Mouse (Mus musculus): ENCODE measurements around the gene Uso1. TPM values are rescaled to one million over a fixed set of nuclear protein-coding genes. Genes with fewer than 3 reads are reported as not detected.
"Not testable (repeated sequence)": the region's sequence is repeated elsewhere in the genome, so short reads cannot be mapped to it uniquely, and the experiment has no call there.

Uso1 gene
- total and polyA plus RNA-seq, 3 experiments: 12.3 to 45.4 (median 39.0) TPM

- Histone ChIP-seq H3K27ac (no peak overlapping the region), H3K27me3 (ENCODE audit: control insufficient read depth, insufficient read depth, low read length) (no peaks in the 10 kb centered on the region), H3K79me2 (replicated peaks; ENCODE audit: control insufficient read depth, insufficient read depth, low read length) (no peaks in the 10 kb centered on the region), H3K4me1 (ENCODE audit: control insufficient read depth, insufficient read depth, low read length) (peaks cover 2% of the 10 kb centered on the region; the same call in 1 of the 2 replicates), H3K9ac (ENCODE audit: low read depth, low read length) (no peak overlapping the region), H3K4me3 (no peak overlapping the region), H3K36me3 (ENCODE audit: control insufficient read depth, insufficient read depth, low read length) (no peaks in the 10 kb centered on the region)
- no peak for DNase-seq
- WGBS: 27% methylated on average over 8 of the region's 8 CpGs
- intact Hi-C loops (cut with DNase I): no loop called here
- TF ChIP-seq EP300 (IDR thresholded peaks at IDR 0.05; ENCODE audit: insufficient read depth, low read depth, low read length): no peak
- no peak for TF ChIP-seq POLR2A (IDR thresholded peaks at IDR 0.05; ENCODE audit: insufficient read depth, low read depth, low read length)
- TF ChIP-seq CTCF (IDR thresholded peaks at IDR 0.05): no peak
Measured at GRCm38 (mm10) chr5:92128570-92128969, 9.2 kb upstream of the Uso1 start.

- 100% methylated on average over 1 of the region's 1 CpGs for WGBS
- no peak for DNase-seq
- no peaks in the 10 kb centered on the region for H3K36me3 ChIP-seq (ENCODE audit: control insufficient read depth, insufficient read depth, low read length)
- intact Hi-C loops (cut with DNase I): no loop called here
- H3K27me3 ChIP-seq (ENCODE audit: control insufficient read depth, insufficient read depth, low read length): no peaks in the 10 kb centered on the region
- H3K79me2 ChIP-seq (replicated peaks; ENCODE audit: control insufficient read depth, insufficient read depth, low read length): no peaks in the 10 kb centered on the region
- no peak overlapping the region for H3K27ac ChIP-seq
- no peak overlapping the region for H3K9ac ChIP-seq (ENCODE audit: low read depth, low read length)
- TF ChIP-seq CTCF (IDR thresholded peaks at IDR 0.05) (no peak), EP300 (IDR thresholded peaks at IDR 0.05; ENCODE audit: insufficient read depth, low read depth, low read length) (no peak), POLR2A (IDR thresholded peaks at IDR 0.05; ENCODE audit: insufficient read depth, low read depth, low read length) (no peak)
- no peak overlapping the region for H3K4me3 ChIP-seq
- peaks cover 2% of the 10 kb centered on the region; the same call in 1 of the 2 replicates for H3K4me1 ChIP-seq (ENCODE audit: control insufficient read depth, insufficient read depth, low read length)
Measured at GRCm38 (mm10) chr5:92129321-92129768, 8.4 kb upstream of the Uso1 start.

- no peak for DNase-seq
- Histone ChIP-seq H3K4me3 (no peak overlapping the region), H3K9ac (ENCODE audit: low read depth, low read length) (no peak overlapping the region), H3K27ac (no peak overlapping the region), H3K79me2 (replicated peaks; ENCODE audit: control insufficient read depth, insufficient read depth, low read length) (no peaks in the 10 kb centered on the region), H3K4me1 (ENCODE audit: control insufficient read depth, insufficient read depth, low read length) (peaks cover 2% of the 10 kb centered on the region; the same call in 1 of the 2 replicates), H3K27me3 (ENCODE audit: control insufficient read depth, insufficient read depth, low read length) (no peaks in the 10 kb centered on the region), H3K36me3 (ENCODE audit: control insufficient read depth, insufficient read depth, low read length) (no peaks in the 10 kb centered on the region)
- TF ChIP-seq EP300 (IDR thresholded peaks at IDR 0.05; ENCODE audit: insufficient read depth, low read depth, low read length) (no peak), CTCF (IDR thresholded peaks at IDR 0.05) (peak; percentile 18; the same call in 1 of the 2 replicates)
- 84% methylated on average over 6 of the region's 6 CpGs for WGBS
- intact Hi-C loops (cut with DNase I): no loop called here
Measured at GRCm38 (mm10) chr5:92130040-92130682, 7.6 kb upstream of the Uso1 start.

- Histone ChIP-seq H3K4me3 (no peak overlapping the region), H3K27me3 (ENCODE audit: control insufficient read depth, insufficient read depth, low read length) (no peaks in the 10 kb centered on the region), H3K36me3 (ENCODE audit: control insufficient read depth, insufficient read depth, low read length) (no peaks in the 10 kb centered on the region), H3K79me2 (replicated peaks; ENCODE audit: control insufficient read depth, insufficient read depth, low read length) (no peaks in the 10 kb centered on the region), H3K27ac (no peak overlapping the region), H3K9ac (ENCODE audit: low read depth, low read length) (no peak overlapping the region), H3K4me1 (ENCODE audit: control insufficient read depth, insufficient read depth, low read length) (peaks cover 2% of the 10 kb centered on the region; the same call in 1 of the 2 replicates)
- 96% methylated on average over 4 of the region's 4 CpGs for WGBS
- no peak for DNase-seq
- intact Hi-C loops (cut with DNase I): no loop called here
- TF ChIP-seq POLR2A (IDR thresholded peaks at IDR 0.05; ENCODE audit: insufficient read depth, low read depth, low read length): no peak
- TF ChIP-seq CTCF (IDR thresholded peaks at IDR 0.05): peak; percentile 27; the same call in 1 of the 2 replicates
- TF ChIP-seq EP300 (IDR thresholded peaks at IDR 0.05; ENCODE audit: insufficient read depth, low read depth, low read length): no peak
Measured at GRCm38 (mm10) chr5:92132127-92132526, 5.6 kb upstream of the Uso1 start.

GRCm38 (mm10) chr5:92133006-92133405 lies 4.7 kb upstream of the Uso1 start:
- H3K79me2 ChIP-seq (replicated peaks; ENCODE audit: control insufficient read depth, insufficient read depth, low read length); H3K36me3 ChIP-seq (ENCODE audit: control insufficient read depth, insufficient read depth, low read length); intact Hi-C loops (cut with DNase I); H3K4me1 ChIP-seq (ENCODE audit: control insufficient read depth, insufficient read depth, low read length); H3K9ac ChIP-seq (ENCODE audit: low read depth, low read length); H3K27ac ChIP-seq; H3K4me3 ChIP-seq; DNase-seq; H3K27me3 ChIP-seq (ENCODE audit: control insufficient read depth, insufficient read depth, low read length): not testable (repeated sequence)
- 78% methylated on average over 4 of the region's 4 CpGs for WGBS

- no peak overlapping the region for H3K4me3 ChIP-seq
- peaks cover 5% of the 10 kb centered on the region for H3K4me1 ChIP-seq (ENCODE audit: control insufficient read depth, insufficient read depth, low read length)
- intact Hi-C loops (cut with DNase I): loop anchor here (2.0 to 5.0 kb wide), 3 partner anchors 90 to 1773 kb away; partner anchors contain the start of gene Rchy1
- H3K27ac ChIP-seq: no peak overlapping the region
- no peak for TF ChIP-seq POLR2A (IDR thresholded peaks at IDR 0.05; ENCODE audit: insufficient read depth, low read depth, low read length)
- no peak for TF ChIP-seq EP300 (IDR thresholded peaks at IDR 0.05; ENCODE audit: insufficient read depth, low read depth, low read length)
- no peak for TF ChIP-seq CTCF (IDR thresholded peaks at IDR 0.05)
- H3K9ac ChIP-seq (ENCODE audit: low read depth, low read length): no peak overlapping the region
- no peaks in the 10 kb centered on the region for H3K79me2 ChIP-seq (replicated peaks; ENCODE audit: control insufficient read depth, insufficient read depth, low read length)
- H3K27me3 ChIP-seq (ENCODE audit: control insufficient read depth, insufficient read depth, low read length): no peaks in the 10 kb centered on the region
- WGBS: 76% methylated on average over 3 of the region's 3 CpGs
- DNase-seq: no peak
- H3K36me3 ChIP-seq (ENCODE audit: control insufficient read depth, insufficient read depth, low read length): no peaks in the 10 kb centered on the region
Measured at GRCm38 (mm10) chr5:92134934-92135333, 2.8 kb upstream of the Uso1 start.

Measured in heart, adult 2 months (tissue).